Mouse (Mus musculus) left cerebral cortex, postnatal 14 days (tissue): Measurements from ENCODE around the gene Vmn1r59. TPM values are rescaled to one million over a fixed set of nuclear protein-coding genes. Genes with fewer than 3 reads are reported as not detected.
"Not testable (repeated sequence)": the region's sequence is repeated elsewhere in the genome, so short reads cannot be mapped to it uniquely, and the experiment has no call there.

Source experiments
- DNase-seq, 2 experiments: peaks; one replicate each; pipeline ENCODE4 v3.0.0; 2021 to 2022; ENCODE audit warnings: low spot score in 2 of 2, mixed read lengths in 1 of 2
- intact Hi-C: fragments of 180-260 bp; cut with DNase I; formaldehyde crosslinking; loops from one replicate; pipeline ENCODE4 v1.15.1; 2025
- long read RNA-seq, 2 experiments: library from polyadenylated mRNA; stranded (forward); transcript quantifications; one replicate each; pipeline ENCODE4 v2.0.0; 2021
- total RNA-seq, 2 experiments: library from RNA; stranded (reverse); gene quantifications; 2 replicates each; pipeline ENCODE4 v1.2.3; 2021

The Vmn1r59 gene
- not detected for total RNA-seq
- long read RNA-seq, experiment 1: 0 reads
- long read RNA-seq, experiment 2: 0 reads

DNA sequence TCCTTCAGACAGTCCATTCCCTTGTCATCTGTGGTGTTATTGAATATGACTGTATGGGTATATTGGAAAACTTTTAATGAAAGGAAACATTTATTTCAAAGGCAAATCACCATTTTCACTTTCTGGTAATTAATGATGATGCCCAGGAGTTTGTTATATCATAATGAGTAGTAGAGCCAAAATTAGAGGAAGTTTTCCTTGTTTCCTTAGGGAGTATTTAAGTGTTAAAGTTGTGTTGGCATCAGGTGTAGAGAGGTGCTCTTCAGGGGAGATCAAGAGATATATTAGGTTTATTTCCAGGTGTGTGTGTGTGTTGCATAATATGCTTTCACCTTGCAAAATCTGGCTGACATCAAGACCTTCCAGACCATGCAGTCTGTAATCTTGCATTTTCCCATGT, at the start of gene Vmn1r59:
Gene Vmn1r59, minus strand, starts transcription at position 101 of the 400 bp plus-strand sequence.
- intact Hi-C loops: no loop called here

DNA sequence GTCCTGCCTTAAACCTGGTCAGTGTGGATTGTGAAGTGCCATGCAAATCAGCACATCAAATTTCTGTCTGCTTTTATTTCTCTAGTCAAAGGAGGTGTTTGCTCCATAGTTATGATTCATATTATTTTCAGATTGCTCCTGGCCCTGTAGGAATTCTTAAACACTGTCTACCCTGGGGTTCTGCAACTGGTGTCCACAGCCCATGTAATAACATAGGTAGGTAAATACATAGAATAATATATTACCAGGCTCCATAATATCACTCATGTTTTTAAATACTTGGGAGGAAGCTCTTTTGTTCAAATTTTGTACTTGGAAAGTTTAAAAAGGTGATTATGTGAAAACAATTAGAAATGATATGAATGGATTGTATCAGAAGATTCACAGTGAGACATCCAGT, 37.3 kb upstream of the Vmn1r59 start, which contains the start of gene Vmn2r28:
Gene Vmn2r28, minus strand, starts transcription at position 101 of the 400 bp plus-strand sequence.
- intact Hi-C loops, DNase-seq: not testable (repeated sequence)

More for the DNA sequence above, at the start of gene Vmn1r59:
- DNase-seq: no peak

DNA sequence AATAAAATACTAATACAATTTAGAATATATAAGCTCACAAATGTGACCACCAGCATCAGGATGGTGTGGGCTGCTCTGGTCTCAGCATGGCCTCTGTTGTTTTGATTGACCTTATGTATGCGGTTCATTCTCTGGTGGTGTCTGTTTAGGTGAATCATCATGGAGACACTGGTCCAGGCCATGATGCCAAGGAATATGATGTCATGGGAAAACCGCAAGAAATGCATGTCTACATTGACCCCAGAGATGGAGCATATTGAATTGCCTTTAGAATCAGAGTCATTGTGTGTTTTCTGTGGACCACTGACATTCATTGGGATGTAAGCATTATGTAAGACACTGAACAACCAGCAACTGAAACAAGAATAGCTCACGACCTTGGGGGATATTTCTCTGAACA, 2.6 kb downstream of the Vmn1r59 start:
- intact Hi-C loops, DNase-seq: not testable (repeated sequence)

DNA sequence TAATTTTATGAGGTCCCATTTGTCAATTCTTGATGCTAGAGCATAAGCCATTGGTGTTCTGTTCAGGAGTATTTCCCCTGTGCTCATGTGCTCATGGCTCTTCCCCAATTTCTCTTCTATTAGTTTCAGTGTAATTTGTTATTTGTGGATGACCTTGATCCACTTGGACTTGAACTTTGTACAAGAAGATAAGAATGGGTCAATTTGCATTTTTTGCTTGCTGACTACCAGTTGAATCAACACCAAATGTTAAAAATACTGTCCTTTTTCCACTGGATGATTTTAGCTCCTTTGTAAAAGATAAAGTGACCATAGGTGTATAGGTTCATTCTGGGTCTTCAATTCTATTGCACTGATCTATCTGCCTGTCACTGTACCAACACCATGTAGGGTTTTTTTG, 7.9 kb downstream of the Vmn1r59 start:
- intact Hi-C loops: no loop called here
- DNase-seq: no peak

DNA sequence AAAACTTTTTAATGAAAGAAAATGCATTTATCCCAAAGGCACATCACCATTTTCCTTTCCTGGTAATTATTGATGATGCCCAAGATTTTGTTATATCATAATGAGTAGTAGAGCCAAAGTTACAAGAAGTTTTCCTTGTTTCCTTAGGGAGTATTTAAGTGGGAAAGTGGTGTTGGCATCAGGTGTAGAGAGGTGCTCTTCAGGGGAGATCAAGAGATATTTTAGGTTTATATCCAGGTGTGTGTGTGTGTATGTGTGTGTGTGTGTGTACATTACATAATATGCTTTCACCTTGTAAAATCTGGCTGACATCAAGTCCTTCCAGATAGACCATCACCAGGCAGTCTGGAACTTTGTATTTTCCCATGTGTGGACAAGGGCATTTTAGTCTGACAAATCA, 43.3 kb downstream of the Vmn1r59 start, which contains the start of gene Vmn1r58:
Gene Vmn1r58, minus strand, starts transcription at position 101 of the 400 bp plus-strand sequence.
- not testable (repeated sequence) for DNase-seq

DNA sequence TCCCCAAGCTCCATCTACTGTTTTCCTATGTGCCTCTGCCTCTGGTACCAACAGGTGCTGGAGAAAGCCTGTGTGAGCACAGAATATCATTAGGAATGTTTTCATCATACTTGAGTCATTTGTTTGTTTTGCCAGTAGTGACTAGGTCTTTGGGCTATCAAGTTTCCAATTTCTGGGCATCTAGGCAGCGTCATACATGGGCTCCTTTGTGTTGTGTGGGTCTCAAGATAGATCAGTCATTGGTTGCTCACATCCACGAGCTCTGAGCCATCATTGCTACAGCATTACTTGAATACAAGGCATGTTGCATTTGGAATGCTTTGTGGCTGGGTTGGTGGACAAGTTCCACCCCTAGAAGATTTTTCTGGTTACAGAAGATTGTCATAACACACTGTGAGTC, 50.4 kb downstream of the Vmn1r59 start:
- no peak for DNase-seq
- intact Hi-C loops: no loop called here

More for the DNA sequence above, 43.3 kb downstream of the Vmn1r59 start, which contains the start of gene Vmn1r58:
- intact Hi-C loops: not testable (repeated sequence)

Other genes starting within 250 kb of the Vmn1r59 start
- not detected for gene Vmn1r57, start 238.3 kb downstream of the Vmn1r59 start, total RNA-seq
- gene Gm5065, start 106.2 kb downstream of the Vmn1r59 start, total RNA-seq: not detected
- not detected for gene Nlrp2, start 105.7 kb downstream of the Vmn1r59 start, total RNA-seq
- not detected for gene Vmn1r58, start 43.4 kb downstream of the Vmn1r59 start, total RNA-seq
- not detected for gene Vmn2r28, start 37.2 kb upstream of the Vmn1r59 start, total RNA-seq
- not detected for gene Vmn1r60, start 90.5 kb upstream of the Vmn1r59 start, total RNA-seq
- not detected for gene Vmn1r61, start 156.5 kb upstream of the Vmn1r59 start, total RNA-seq
- gene Vmn1r62, start 216.9 kb upstream of the Vmn1r59 start, total RNA-seq: not detected